Mouse (Mus musculus) spleen, adult 2 months (tissue): Measurements from ENCODE around the gene Amt.

Source experiments
- CTCF ChIP-seq: fragments of 200-500 bp; IDR thresholded peaks from 2 replicates; pipeline ENCODE4 v1.5.1; 2011; ENCODE audit warnings: mild to moderate bottlenecking, inconsistent platforms; ENCODE audit not compliant: insufficient read depth, insufficient read length, insufficient replicate concordance; ENCODE audit errors: extremely low read depth
- POLR2A ChIP-seq: fragments of 200-500 bp; IDR thresholded peaks from 2 replicates; pipeline ENCODE4 v1.6.1; 2011; ENCODE audit warnings: low read depth, low read length, inconsistent platforms

DNA sequence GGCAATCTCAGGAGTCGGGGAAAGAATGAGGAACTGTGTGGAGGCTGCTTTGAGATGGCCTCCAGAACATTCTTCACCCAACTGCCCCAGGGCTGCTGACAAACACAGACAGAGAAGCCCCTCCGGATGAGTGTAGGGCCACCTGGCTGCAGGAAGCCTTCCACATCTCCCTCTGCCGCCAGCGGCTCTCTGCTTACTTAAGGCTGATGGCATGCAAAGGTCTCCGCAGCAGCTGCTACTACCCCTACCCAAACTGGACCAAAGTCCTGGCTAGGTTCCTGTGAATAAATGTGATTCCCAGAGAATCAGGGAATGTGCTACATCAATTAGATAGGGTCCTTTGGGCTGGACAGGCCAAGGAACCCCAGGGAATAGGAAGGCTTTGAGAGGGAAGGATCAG is 24.0 kb upstream of the Amt start:
- TF ChIP-seq CTCF: no peak
- TF ChIP-seq POLR2A: no peak
